Mouse (Mus musculus): ENCODE data around the gene Actn4. TPM values are rescaled to one million over a fixed set of nuclear protein-coding genes. Genes with fewer than 3 reads are reported as not detected.

The Actn4 gene
- total and polyA plus RNA-seq, 3 experiments = 60.5 to 267 TPM; not detected in 1

GRCm38 (mm10) chr7:28880554-28880953 is 81.6 kb downstream of the Actn4 start:
- H3K9me3 ChIP-seq (replicated peaks; ENCODE audit: insufficient read depth, low read length) = no peaks in the 10 kb centered on the region
- H3K9ac ChIP-seq (ENCODE audit: control insufficient read depth, low read depth, low read length, poor library complexity, severe bottlenecking) = no peak overlapping the region
- H3K79me2 ChIP-seq (ENCODE audit: control insufficient read depth, insufficient read depth, low read length, poor library complexity) = no peaks in the 10 kb centered on the region
- peaks cover 0 to 13% of the 10 kb centered on the region in 2 experiments; a peak in 2 of 4 replicates for H3K36me3 ChIP-seq (ENCODE audit: control insufficient read depth in 1 of 2, insufficient read depth in 2 of 2, low read length in 2 of 2)
- peaks cover 19% of the 10 kb centered on the region in 2 experiments for H3K4me1 ChIP-seq (ENCODE audit: control insufficient read depth in 1 of 2, insufficient read depth in 2 of 2, low read length in 2 of 2)
- no peak overlapping the region for H3K27ac ChIP-seq (ENCODE audit: control insufficient read depth, low read depth, low read length)
- TF ChIP-seq USF1 (IDR thresholded peaks at IDR 0.05; ENCODE audit: low read depth, low read length) (no peak), MAX (IDR thresholded peaks at IDR 0.05; ENCODE audit: low read length) (no peak), TCF12 (IDR thresholded peaks at IDR 0.05; ENCODE audit: low read depth, low read length) (no peak), MYB (IDR thresholded peaks at IDR 0.05; ENCODE audit: low read depth, low read length) (no peak), CHD1 (IDR thresholded peaks at IDR 0.05; ENCODE audit: low read depth, low read length) (no peak), HCFC1 (IDR thresholded peaks at IDR 0.05; ENCODE audit: low read depth, low read length) (no peak), ZKSCAN1 (IDR thresholded peaks at IDR 0.05; ENCODE audit: low read depth, low read length) (no peak), POLR2A (IDR thresholded peaks at IDR 0.05; ENCODE audit: control insufficient read depth in 1 of 2, insufficient read depth in 1 of 2, low read depth in 1 of 2, low read length in 2 of 2, poor library complexity in 1 of 2) (no peak), JUND (IDR thresholded peaks at IDR 0.05; ENCODE audit: low read depth, low read length) (no peak), TBP (IDR thresholded peaks at IDR 0.05; ENCODE audit: low read depth, low read length) (no peak), TAL1 (IDR thresholded peaks at IDR 0.05; ENCODE audit: low read length) (no peak), NELFE (IDR thresholded peaks at IDR 0.05; ENCODE audit: low read depth, low read length) (no peak), MXI1 (IDR thresholded peaks at IDR 0.05; ENCODE audit: low read depth, low read length) (no peak), MAZ (IDR thresholded peaks at IDR 0.05; ENCODE audit: low read depth, low read length) (no peak), ETS1 (IDR thresholded peaks at IDR 0.05; ENCODE audit: low read depth, low read length) (no peak), MEF2A (IDR thresholded peaks at IDR 0.05; ENCODE audit: extremely low read depth, insufficient replicate concordance, low read depth, low read length, poor library complexity, severe bottlenecking) (no peak)
- no peaks in the 10 kb centered on the region for H3K27me3 ChIP-seq (ENCODE audit: control insufficient read depth in 1 of 2, insufficient read depth in 2 of 2, low read length in 2 of 2)
- DNase-seq (ENCODE audit: low read depth, low spot score) = no peak
- no peak overlapping the region for H3K4me3 ChIP-seq (ENCODE audit: control insufficient read depth in 1 of 2, insufficient read depth in 1 of 2, low read depth in 2 of 2, low read length in 2 of 2)

GRCm38 (mm10) chr7:28879606-28880005 is 82.5 kb downstream of the Actn4 start:
- H3K4me3 ChIP-seq (ENCODE audit: control insufficient read depth in 1 of 2, insufficient read depth in 1 of 2, low read depth in 2 of 2, low read length in 2 of 2) = no peak overlapping the region
- H3K27ac ChIP-seq (ENCODE audit: control insufficient read depth, low read depth, low read length) = no peak overlapping the region
- no peak overlapping the region for H3K9ac ChIP-seq (ENCODE audit: control insufficient read depth, low read depth, low read length, poor library complexity, severe bottlenecking)
- TF ChIP-seq UBTF (IDR thresholded peaks at IDR 0.05; ENCODE audit: borderline replicate concordance, insufficient read depth, low read depth, low read length) = no peak
- no peak for TF ChIP-seq SMC3 (IDR thresholded peaks at IDR 0.05; ENCODE audit: low read depth, low read length)
- no peak for TF ChIP-seq MEF2A (IDR thresholded peaks at IDR 0.05; ENCODE audit: extremely low read depth, insufficient replicate concordance, low read depth, low read length, poor library complexity, severe bottlenecking)
- no peak for TF ChIP-seq BHLHE40 (IDR thresholded peaks at IDR 0.05; ENCODE audit: borderline replicate concordance, low read depth, low read length)
- no peak for TF ChIP-seq CHD1 (IDR thresholded peaks at IDR 0.05; ENCODE audit: low read depth, low read length)
- TF ChIP-seq POLR2A (IDR thresholded peaks at IDR 0.05; ENCODE audit: control insufficient read depth in 1 of 2, insufficient read depth in 1 of 2, low read depth in 1 of 2, low read length in 2 of 2, poor library complexity in 1 of 2) = no peak
- H3K36me3 ChIP-seq (ENCODE audit: control insufficient read depth in 1 of 2, insufficient read depth in 2 of 2, low read length in 2 of 2) = peaks cover 0 to 15% of the 10 kb centered on the region in 2 experiments; a peak in 2 of 4 replicates
- H3K27me3 ChIP-seq (ENCODE audit: control insufficient read depth in 1 of 2, insufficient read depth in 2 of 2, low read length in 2 of 2) = no peaks in the 10 kb centered on the region
- peak; percentile 30 for DNase-seq (ENCODE audit: low read depth, low spot score)
- H3K9me3 ChIP-seq (replicated peaks; ENCODE audit: insufficient read depth, low read length) = no peaks in the 10 kb centered on the region
- no peaks in the 10 kb centered on the region for H3K79me2 ChIP-seq (ENCODE audit: control insufficient read depth, insufficient read depth, low read length, poor library complexity)
- peaks cover 19 to 26% of the 10 kb centered on the region in 2 experiments for H3K4me1 ChIP-seq (ENCODE audit: control insufficient read depth in 1 of 2, insufficient read depth in 2 of 2, low read length in 2 of 2)

Data from MEL (cell line).